Mouse (Mus musculus) hindbrain, embryonic 13.5 days (tissue): ENCODE data around the gene Fam49a. TPM values are rescaled to one million over a fixed set of nuclear protein-coding genes. Genes with fewer than 3 reads are reported as not detected.

Experiments
- ATAC-seq: fragments of 200-750 bp; cut with Nextera tagmentation; 2 replicates; pipeline ENCODE4 v1.8.0; 2017; ENCODE audit warnings: moderate TSS enrichment; ENCODE audit not compliant: low FRiP score
- H3K27ac ChIP-seq: fragments of 300-500 bp; sonication (generic); 2 replicates; pipeline ENCODE4 v1.5.1; 2015; ENCODE audit warnings: inconsistent platforms, mild to moderate bottlenecking, moderate library complexity
- H3K27me3 ChIP-seq: fragments of 300-500 bp; sonication (generic); 2 replicates; pipeline ENCODE4 v1.6.1; 2015; ENCODE audit warnings: mild to moderate bottlenecking, inconsistent platforms
- H3K36me3 ChIP-seq: fragments of 300-500 bp; sonication (generic); 2 replicates; pipeline ENCODE4 v1.6.1; 2015; ENCODE audit warnings: mild to moderate bottlenecking, inconsistent platforms
- H3K4me1 ChIP-seq: fragments of 300-500 bp; sonication (generic); replicated peaks from 2 replicates; pipeline ENCODE4 v1.6.1; 2015; ENCODE audit warnings: inconsistent platforms
- H3K4me2 ChIP-seq: fragments of 300-500 bp; sonication (generic); 2 replicates; pipeline ENCODE4 v1.6.1; 2015; ENCODE audit warnings: inconsistent platforms, mild to moderate bottlenecking, moderate library complexity
- H3K4me3 ChIP-seq: fragments of 300-500 bp; sonication (generic); 2 replicates; pipeline ENCODE4 v1.5.1; 2015; ENCODE audit warnings: mild to moderate bottlenecking, inconsistent platforms
- H3K9ac ChIP-seq: fragments of 300-500 bp; sonication (generic); 2 replicates; pipeline ENCODE4 v1.6.1; 2015; ENCODE audit warnings: mild to moderate bottlenecking, inconsistent platforms
- H3K9me3 ChIP-seq: fragments of 300-500 bp; sonication (generic); 2 replicates; pipeline ENCODE4 v1.6.1; 2016; ENCODE audit warnings: inconsistent platforms
- WGBS: fragments of 180-500 bp; shearing (Covaris S2); methylation state at CpG from one replicate; pipeline ENCODE4 v1.1.7; 2015; 5-methylcytosine and 5-hydroxymethylcytosine counted together
- polyA plus RNA-seq: library from polyadenylated mRNA; unstranded; fragments of >200 nt; fragmentation: Nextera tagmentation; extraction: Ambion mirVana; gene quantifications from 2 replicates; pipeline ENCODE4 v1.2.1, GENCODE M21; 2015

Gene Fam49a
- polyA plus RNA-seq, 1 experiment from 2014 or later = 30.9 TPM

DNA sequence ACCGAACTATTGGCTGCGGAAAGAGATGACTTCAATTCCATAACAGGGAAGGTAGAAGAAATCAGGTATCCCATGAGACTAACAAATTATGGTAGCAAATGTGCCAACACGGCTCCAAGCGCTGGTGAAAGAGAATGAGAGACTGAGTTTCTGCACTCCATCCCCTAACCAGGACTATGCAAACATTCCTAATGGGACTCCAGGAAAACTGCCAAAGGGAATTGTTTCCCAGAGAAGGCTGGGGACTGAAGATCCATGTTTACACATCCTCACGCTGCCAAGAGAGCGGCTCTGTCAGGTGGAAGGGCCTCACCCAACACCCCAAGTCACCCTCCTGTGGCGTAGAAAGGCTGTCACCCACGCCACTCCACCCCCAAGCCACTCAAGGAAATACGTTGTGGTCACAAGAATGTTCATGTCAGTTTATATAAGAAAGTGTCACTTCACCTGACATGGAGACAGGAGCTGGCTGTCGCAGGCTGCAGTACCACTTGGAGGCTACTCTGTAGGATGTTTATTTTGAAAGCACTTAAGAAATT lies 92.2 kb downstream of the Fam49a start:
- H3K27me3 ChIP-seq = no peaks in the 10 kb centered on the region
- 79% methylated on average over 10 of the region's 10 CpGs for WGBS
- no peak overlapping the region for H3K4me2 ChIP-seq
- H3K9me3 ChIP-seq = no peaks in the 10 kb centered on the region
- no peak for ATAC-seq
- H3K9ac ChIP-seq = no peak overlapping the region
- H3K4me1 ChIP-seq = peaks cover 12% of the 10 kb centered on the region; the same call in 1 of the 2 replicates
- H3K27ac ChIP-seq = no peak overlapping the region
- H3K36me3 ChIP-seq = no peaks in the 10 kb centered on the region
- H3K4me3 ChIP-seq = no peak overlapping the region

- Histone ChIP-seq H3K27me3 (no peaks in the 10 kb centered on the region), H3K4me2 (no peak overlapping the region), H3K9ac (no peak overlapping the region), H3K27ac (peak overlapping the region; percentile 40; the same call in 1 of the 2 replicates), H3K36me3 (no peaks in the 10 kb centered on the region), H3K4me1 (peaks cover 12% of the 10 kb centered on the region; the same call in 1 of the 2 replicates), H3K9me3 (no peaks in the 10 kb centered on the region), H3K4me3 (no peak overlapping the region)
- 0 out of 2 replicates have a peak, but pooled peaks have one; percentile 12 for ATAC-seq
- 70% methylated on average over 9 of the region's 9 CpGs for WGBS
Measured at GRCm38 (mm10) chr12:12356048-12356447, 94.1 kb downstream of the Fam49a start.

DNA sequence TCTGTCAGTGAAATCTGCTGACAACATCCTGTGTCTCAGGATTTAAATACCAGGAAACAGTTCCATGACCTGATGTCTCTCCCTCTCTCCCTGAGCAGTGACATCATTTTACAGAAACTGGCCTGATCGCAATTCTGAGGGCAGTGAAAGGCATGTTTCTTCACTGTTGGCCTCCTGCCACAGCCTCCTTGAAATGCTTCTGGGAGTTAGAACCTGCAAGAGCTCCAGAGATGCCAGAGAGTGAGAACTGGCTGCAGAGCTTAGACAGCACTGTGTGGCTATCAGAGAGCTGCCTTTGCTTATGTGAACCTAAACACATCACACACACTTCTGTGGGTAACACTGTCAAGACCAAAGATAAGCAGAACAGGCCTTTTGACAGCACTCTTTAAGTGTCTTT lies 94.5 kb downstream of the Fam49a start:
- H3K4me1 ChIP-seq = peaks cover 12% of the 10 kb centered on the region; the same call in 1 of the 2 replicates
- peaks cover 3% of the 10 kb centered on the region for H3K36me3 ChIP-seq
- H3K9ac ChIP-seq = no peak overlapping the region
- H3K27me3 ChIP-seq = no peaks in the 10 kb centered on the region
- H3K9me3 ChIP-seq = no peaks in the 10 kb centered on the region
- H3K4me3 ChIP-seq = no peak overlapping the region
- H3K4me2 ChIP-seq = no peak overlapping the region
- peak overlapping the region; percentile 40; the same call in 1 of the 2 replicates for H3K27ac ChIP-seq
- 0 out of 2 replicates have a peak, but pooled peaks have one; percentile 21 for ATAC-seq
- WGBS = 89% methylated on average over 1 of the region's 1 CpGs

DNA sequence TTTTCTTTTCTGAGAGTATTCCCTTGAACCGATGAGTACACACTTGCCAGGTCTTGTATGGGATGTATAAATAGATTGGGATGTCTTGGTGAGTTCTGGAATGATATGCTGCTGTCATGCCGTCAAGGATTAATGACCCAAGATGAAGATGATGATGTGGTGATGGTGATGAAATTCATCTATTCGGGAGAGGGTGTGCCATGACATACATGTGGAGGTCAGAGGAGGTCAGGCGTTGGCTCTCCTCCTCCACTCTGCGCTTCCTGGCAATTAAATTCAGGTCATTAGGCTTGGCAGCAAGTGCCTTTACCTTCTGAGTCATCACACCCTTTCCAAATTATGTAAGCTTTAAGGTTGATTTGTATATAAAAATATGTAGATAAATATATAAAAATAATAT lies 95.0 kb downstream of the Fam49a start:
- 83% methylated on average over 5 of the region's 5 CpGs for WGBS
- Histone ChIP-seq H3K4me3 (no peak overlapping the region), H3K27ac (no peak overlapping the region), H3K4me1 (peaks cover 12% of the 10 kb centered on the region; the same call in 1 of the 2 replicates), H3K9ac (no peak overlapping the region), H3K9me3 (no peaks in the 10 kb centered on the region), H3K27me3 (no peaks in the 10 kb centered on the region), H3K36me3 (peaks cover 8% of the 10 kb centered on the region), H3K4me2 (no peak overlapping the region)
- ATAC-seq = no peak

GRCm38 (mm10) chr12:12359923-12360322 lies 98.0 kb downstream of the Fam49a start:
- WGBS = 96% methylated on average over 5 of the region's 5 CpGs
- Histone ChIP-seq H3K9ac (no peak overlapping the region), H3K27ac (no peak overlapping the region), H3K4me2 (no peak overlapping the region), H3K27me3 (no peaks in the 10 kb centered on the region), H3K9me3 (no peaks in the 10 kb centered on the region), H3K4me3 (no peak overlapping the region), H3K36me3 (peaks cover 23% of the 10 kb centered on the region), H3K4me1 (peaks cover 12% of the 10 kb centered on the region; the same call in 1 of the 2 replicates)
- ATAC-seq = no peak

- no peak overlapping the region for H3K27ac ChIP-seq
- H3K9ac ChIP-seq = no peak overlapping the region
- H3K4me1 ChIP-seq = no peaks in the 10 kb centered on the region; the same call in 1 of the 2 replicates
- H3K36me3 ChIP-seq = peaks cover 38% of the 10 kb centered on the region
- no peaks in the 10 kb centered on the region for H3K27me3 ChIP-seq
- 78% methylated on average over 10 of the region's 10 CpGs for WGBS
- H3K9me3 ChIP-seq = no peaks in the 10 kb centered on the region
- no peak overlapping the region for H3K4me2 ChIP-seq
- no peak overlapping the region for H3K4me3 ChIP-seq
- no peak for ATAC-seq
Measured at GRCm38 (mm10) chr12:12362371-12362770, 100.4 kb downstream of the Fam49a start.

- WGBS = 64% methylated on average over 8 of the region's 8 CpGs
- Histone ChIP-seq H3K27ac (peak overlapping the region; percentile 35; the same call in 1 of the 2 replicates), H3K4me3 (no peak overlapping the region), H3K4me1 (no peaks in the 10 kb centered on the region; the same call in 1 of the 2 replicates), H3K27me3 (no peaks in the 10 kb centered on the region), H3K9me3 (no peaks in the 10 kb centered on the region), H3K36me3 (peaks cover 46% of the 10 kb centered on the region), H3K9ac (no peak overlapping the region), H3K4me2 (no peak overlapping the region)
- no peak for ATAC-seq
Measured at GRCm38 (mm10) chr12:12364201-12364600, 102.3 kb downstream of the Fam49a start.

DNA sequence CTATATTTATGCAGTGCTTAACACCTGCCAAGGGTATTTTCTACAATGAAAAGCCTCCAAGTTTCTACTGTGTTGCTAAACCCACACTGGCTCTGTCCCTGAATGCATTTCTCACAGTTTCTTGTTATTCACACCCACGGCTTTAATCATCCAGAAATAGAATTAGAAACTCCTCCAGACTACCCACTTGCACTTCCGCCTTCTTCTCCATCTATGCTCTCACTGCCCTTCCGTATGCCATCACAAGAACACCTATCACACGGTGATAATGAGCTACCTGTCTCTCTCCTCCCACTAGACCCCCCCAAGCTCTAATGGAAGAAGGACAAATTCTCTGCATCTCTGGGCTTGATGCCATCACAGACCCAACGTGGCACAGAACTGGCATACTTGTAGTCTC lies 105.5 kb downstream of the Fam49a start:
- no peaks in the 10 kb centered on the region for H3K9me3 ChIP-seq
- H3K4me1 ChIP-seq = no peaks in the 10 kb centered on the region; the same call in 1 of the 2 replicates
- H3K36me3 ChIP-seq = peaks cover 47% of the 10 kb centered on the region
- no peaks in the 10 kb centered on the region for H3K27me3 ChIP-seq
- H3K9ac ChIP-seq = no peak overlapping the region
- ATAC-seq = no peak
- H3K4me3 ChIP-seq = no peak overlapping the region
- no peak overlapping the region for H3K27ac ChIP-seq
- H3K4me2 ChIP-seq = no peak overlapping the region
- 88% methylated on average over 5 of the region's 5 CpGs for WGBS

DNA sequence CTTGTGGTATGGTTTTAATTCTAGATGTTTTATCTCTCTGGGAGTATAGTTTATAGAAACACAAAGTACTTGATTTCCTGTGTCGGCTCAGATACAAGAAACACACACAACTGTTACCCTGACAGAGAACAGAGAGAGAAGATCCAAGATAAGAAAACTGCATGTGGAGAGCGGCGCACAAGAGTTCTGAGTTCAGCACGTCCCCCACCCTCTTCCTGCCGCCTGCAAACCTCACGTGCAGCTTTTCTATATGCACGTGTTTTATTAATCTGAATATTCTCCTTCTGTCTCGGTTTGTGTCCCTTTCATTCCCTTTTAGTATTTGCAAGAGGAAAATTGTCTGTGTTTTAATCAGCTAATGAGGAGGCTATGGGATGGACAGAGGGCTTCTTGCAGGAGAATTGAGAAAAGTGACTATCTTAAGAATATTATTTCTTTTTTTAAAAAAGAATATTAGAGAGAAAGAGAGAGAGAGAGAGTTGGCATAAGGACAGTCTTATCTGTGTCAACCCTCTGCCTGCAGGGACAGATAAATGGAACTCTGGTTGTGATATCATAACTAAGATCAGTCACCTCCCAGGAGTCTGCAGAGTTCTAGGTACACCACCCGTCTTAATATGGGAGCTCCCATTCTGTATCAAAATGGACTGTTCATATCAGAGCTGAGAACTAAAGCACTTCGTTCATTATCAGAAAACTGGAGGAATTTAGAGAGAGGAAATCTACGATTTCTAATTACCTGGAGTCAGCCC lies 111.3 kb downstream of the Fam49a start:
- 95% methylated on average over 11 of the region's 11 CpGs for WGBS
- Histone ChIP-seq H3K4me3 (no peak overlapping the region), H3K9ac (no peak overlapping the region), H3K27me3 (no peaks in the 10 kb centered on the region), H3K9me3 (no peaks in the 10 kb centered on the region), H3K4me2 (no peak overlapping the region), H3K36me3 (peaks cover 30% of the 10 kb centered on the region), H3K4me1 (no peaks in the 10 kb centered on the region), H3K27ac (no peak overlapping the region)
- no peak for ATAC-seq

- peaks cover under 1% of the 10 kb centered on the region; the same call in 1 of the 2 replicates for H3K36me3 ChIP-seq
- WGBS = 71% methylated on average over 2 of the region's 2 CpGs
- H3K4me1 ChIP-seq = no peaks in the 10 kb centered on the region
- no peaks in the 10 kb centered on the region for H3K27me3 ChIP-seq
- no peak overlapping the region for H3K9ac ChIP-seq
- no peak overlapping the region for H3K27ac ChIP-seq
- no peak overlapping the region for H3K4me3 ChIP-seq
- ATAC-seq = no peak
- no peaks in the 10 kb centered on the region for H3K9me3 ChIP-seq
- no peak overlapping the region for H3K4me2 ChIP-seq
Measured at GRCm38 (mm10) chr12:12379056-12379455, 117.1 kb downstream of the Fam49a start.

DNA sequence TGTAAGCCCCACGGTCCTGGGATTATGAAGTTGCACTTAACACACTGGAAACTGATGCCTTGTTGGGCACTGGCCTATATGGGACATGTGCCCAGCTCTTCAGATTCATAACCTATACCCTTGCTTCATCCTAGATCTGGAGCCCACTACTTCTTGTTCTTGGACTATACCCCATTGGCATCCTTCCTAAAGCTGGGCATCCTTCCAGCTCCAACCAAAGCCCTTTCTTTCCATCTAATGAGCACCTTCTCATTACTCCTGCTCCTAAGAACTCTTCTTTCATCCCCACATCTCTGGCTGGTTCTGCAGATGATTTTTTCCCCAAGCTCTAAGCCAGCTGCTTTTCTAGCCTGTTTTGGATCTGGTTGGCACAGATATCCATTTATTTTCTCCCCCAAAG lies 127.3 kb downstream of the Fam49a start:
- ATAC-seq = no peak
- 93% methylated on average over 1 of the region's 1 CpGs for WGBS
- H3K4me3 ChIP-seq = no peak overlapping the region
- no peak overlapping the region for H3K27ac ChIP-seq
- H3K9me3 ChIP-seq = no peaks in the 10 kb centered on the region
- H3K9ac ChIP-seq = no peak overlapping the region
- H3K36me3 ChIP-seq = no peaks in the 10 kb centered on the region
- no peaks in the 10 kb centered on the region for H3K4me1 ChIP-seq
- no peaks in the 10 kb centered on the region for H3K27me3 ChIP-seq
- H3K4me2 ChIP-seq = no peak overlapping the region

GRCm38 (mm10) chr12:12396224-12396623 lies 134.3 kb downstream of the Fam49a start:
- WGBS = 29% methylated on average over 6 of the region's 6 CpGs
- Histone ChIP-seq H3K27me3 (no peaks in the 10 kb centered on the region), H3K36me3 (no peaks in the 10 kb centered on the region), H3K9ac (no peak overlapping the region), H3K4me2 (no peak overlapping the region), H3K9me3 (no peaks in the 10 kb centered on the region), H3K4me1 (no peaks in the 10 kb centered on the region), H3K27ac (no peak overlapping the region), H3K4me3 (no peak overlapping the region)
- ATAC-seq = no peak
